Mouse (Mus musculus): ENCODE data around the gene Myoz1. TPM values are rescaled to one million over a fixed set of nuclear protein-coding genes. Genes with fewer than 3 reads are reported as not detected.

The Myoz1 gene
- polyA plus RNA-seq (2012; rRNA removed; ENCODE audit: low replicate concordance), result 0.13 and 386 TPM in 2 replicates

DNA sequence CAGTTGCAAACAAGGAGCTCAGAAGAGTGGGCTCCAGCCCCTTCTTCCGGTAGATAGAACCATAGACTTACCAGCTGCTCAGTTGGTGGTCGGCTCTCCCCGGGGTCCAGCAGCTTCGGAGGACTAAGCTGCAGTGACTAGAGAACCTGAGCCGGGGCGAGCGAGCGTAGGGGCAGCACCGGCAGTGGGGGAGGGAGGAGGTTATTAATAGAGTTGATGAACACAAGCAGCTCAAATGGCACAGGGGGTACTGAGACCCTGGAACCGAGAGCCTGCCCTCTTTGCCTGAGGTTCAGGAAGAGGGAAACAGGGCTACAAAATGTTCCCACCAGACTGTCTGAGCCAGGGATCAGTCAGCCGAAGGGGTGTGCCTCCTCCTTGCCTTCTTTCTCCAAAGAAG is at the start of gene Myoz1:
TSS of gene Myoz1 (minus strand) at position 180 of the 400 bp plus-strand sequence.

DNA sequence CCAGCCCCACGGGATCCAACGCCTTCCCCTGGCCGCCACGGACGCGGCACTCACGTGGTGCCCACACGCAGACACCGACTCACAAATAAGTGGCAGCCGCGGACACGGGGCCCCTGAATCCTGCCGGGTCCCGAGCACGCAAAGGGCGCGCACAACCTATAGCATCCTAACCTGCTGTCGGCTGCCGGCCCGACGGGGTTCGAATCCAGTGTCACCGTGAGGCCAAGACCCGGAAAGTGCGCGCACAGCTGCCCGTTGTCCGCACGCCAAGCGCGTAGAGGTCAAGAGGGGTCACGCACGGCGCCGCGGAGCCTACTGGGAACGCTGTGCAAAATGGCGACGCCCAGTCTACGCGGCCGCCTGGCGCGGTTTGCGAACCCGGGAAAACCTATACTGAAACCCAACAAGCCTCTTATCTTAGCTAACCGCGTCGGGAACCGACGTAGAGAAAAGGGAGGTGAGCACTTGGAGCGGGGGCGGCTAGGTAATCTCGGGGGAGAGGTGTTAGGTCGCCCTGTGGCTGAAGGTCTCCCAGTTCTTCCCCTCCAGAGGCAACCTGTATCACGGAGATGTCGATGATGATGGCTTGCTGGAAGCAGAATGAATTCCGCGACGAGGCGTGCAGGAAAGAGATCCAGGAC is 46.5 kb upstream of the Myoz1 start, which contains the start of gene Chchd1:
TSS of gene Chchd1 (plus strand) at position 266 of the 641 bp plus-strand sequence.

DNA sequence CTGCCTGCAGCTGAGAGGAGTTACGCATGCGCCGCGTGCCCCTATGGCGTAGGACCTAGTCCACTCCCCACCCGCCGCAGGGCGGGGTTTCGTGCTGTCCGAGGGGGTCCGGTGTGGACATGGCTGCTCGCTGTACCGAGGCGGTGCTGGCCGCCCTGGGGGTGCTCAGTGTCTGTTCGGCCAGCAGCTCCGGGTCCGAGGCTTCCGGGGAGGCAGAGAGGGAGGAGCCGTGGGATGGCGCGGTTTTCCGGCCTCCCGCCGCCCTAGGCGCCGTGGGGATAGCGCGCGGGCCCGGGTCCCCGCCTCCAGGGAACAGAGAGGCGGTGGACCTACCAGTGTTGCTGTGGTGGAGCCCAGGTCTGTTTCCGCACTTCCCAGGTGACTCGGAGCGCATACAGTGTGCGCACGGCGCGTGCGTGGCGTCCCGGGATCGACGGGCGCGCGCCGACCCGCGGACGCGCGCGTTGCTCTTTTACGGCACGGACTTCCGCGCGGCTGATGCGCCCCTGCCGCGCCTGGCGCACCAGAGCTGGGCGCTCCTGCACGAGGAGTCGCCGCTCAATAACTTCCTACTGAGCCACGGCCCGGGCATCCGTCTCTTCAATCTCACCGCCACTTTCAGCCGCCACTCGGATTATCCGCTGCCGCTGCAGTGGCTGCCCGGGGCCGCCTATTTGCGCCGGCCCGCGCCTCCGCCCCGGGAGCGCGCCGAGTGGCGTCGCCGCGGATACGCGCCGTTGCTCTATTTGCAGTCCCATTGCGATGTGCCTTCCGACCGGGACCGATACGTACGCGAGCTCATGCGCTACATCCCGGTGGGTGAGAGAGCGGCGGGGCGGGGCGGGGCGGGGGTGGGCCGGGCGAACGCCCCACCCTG is 38.8 kb upstream of the Myoz1 start, which contains the start of gene Fut11:
TSS of gene Fut11 (plus strand) at position 85 of the 877 bp plus-strand sequence.

DNA sequence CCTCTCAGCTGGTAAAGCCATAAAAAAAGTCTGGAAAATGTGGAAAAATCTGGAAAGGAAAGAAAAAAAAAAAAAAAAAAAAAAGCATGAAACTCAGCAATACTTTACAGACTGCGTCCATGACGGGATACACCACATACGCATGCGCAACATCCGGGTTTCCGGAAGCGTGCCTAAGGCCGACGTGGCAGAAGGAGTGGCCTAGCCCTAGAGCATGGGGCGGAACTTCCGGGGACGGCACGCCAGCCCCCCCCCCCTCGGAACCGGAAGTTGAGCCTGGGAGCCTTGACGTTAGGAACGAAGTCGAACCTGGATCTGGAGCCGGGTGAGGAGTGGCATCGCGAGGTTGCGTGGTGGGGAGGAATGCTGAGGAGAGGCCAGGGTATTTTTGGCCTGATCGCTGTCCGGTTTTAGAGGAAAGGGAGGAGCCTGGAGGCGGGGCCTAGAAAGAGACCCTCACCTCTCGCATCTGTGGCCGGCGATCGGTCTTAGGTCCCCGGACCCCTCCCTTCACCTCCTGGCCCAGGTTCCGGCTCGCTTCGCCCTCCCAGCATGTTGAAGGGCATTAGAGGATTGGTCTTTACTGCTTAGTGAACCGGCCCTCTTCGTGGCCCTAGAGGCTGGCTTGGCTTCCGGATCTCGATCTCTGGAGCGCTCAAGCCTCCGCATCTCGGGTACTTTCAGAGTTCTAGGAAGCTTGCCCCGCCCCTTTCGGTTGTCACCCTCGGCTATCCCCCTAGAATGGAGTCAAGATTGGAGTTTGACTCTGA is 17.9 kb upstream of the Myoz1 start, which contains the start of gene Sec24c:
TSS of gene Sec24c (plus strand) at position 245 of the 770 bp plus-strand sequence.

DNA sequence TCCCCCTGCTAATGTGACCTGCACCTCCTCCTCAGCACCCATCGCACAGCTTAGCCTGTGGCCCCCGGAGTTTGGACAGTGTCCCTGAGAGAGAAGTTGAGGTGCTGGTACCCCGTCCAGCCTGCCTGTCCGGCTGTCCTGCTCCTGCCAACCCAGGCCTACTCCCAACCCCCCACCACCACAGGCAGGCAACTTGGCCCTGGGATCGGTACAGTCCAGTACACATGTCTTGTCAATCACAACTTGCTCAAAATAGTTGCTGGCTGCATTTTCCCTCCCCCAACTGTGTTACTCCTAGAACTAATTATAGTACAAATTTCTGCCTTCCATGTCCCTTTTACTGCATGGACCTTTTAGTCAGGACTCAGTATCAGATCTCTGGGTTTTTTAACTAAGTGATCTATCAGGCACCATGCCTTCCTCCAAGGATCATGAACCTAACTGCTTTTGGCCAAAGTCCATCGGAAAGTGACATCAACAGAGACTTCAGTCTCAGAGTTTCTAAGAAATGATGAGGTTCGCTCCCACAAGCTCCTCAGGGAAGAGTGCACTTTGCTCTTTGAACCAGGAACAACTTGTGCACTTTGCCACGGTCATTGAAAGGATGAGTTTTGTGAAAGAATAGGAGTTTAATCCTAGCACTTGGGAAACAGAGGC is 11.9 kb upstream of the Myoz1 start, which contains the start of gene Synpo2l:
TSS of gene Synpo2l (minus strand) at position 201 of the 657 bp plus-strand sequence.

DNA sequence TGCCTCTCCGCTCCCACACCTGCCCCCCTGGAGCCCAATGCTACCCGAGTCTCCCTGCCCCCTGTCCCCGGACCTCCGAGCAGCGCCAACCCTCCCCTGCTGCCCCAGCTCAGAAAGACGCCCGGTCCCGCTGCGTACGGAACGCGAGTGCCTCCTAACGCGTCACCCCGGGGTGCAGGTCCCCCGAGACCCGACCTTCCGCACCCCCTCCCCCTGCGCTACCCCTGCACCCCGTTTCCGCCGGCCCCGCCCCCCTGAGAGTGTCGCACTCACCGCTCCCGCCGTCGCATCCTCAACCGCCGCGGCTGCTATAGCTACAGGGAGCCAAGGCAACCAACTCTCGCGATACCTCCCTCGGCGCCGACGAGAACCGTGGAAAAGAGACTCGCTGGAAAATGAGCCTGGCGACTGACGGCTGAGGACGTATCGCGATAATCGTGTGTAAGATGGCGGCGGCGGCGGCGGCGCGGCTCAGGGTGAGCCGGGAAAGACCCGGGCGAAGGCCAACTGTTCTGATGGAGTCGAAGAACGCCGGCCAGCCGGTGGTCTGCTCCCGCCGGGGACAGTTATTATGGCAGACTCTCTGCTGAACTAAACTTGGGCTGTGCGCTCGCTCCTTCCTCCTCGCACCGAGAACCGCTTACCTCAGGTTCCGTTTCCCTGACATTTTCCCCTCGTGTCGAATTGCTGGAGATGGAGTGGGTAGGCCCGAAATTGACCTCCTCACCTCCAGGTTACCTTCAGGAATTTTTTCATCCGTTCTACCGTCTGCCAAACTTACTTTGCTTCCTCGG is 15.5 kb downstream of the Myoz1 start, which contains the start of gene Usp54:
TSS of gene Usp54 (minus strand) at position 420 of the 794 bp plus-strand sequence.

Other genes starting within 250 kb of the Myoz1 start
- 0.09 TPM in 1 of 2 replicates, not detected in the other for gene Cfap70, start 204.3 kb downstream of the Myoz1 start, polyA plus RNA-seq (2012; rRNA removed; ENCODE audit: low replicate concordance)
- 87.8 and 94.9 TPM in 2 replicates for gene Anxa7, start 176.4 kb downstream of the Myoz1 start, polyA plus RNA-seq (2012; rRNA removed; ENCODE audit: low replicate concordance)
- gene Mss51, start 159.6 kb downstream of the Myoz1 start, polyA plus RNA-seq (2012; rRNA removed; ENCODE audit: low replicate concordance), result 0.31 and 1.4 TPM in 2 replicates
- 8.3 and 20.8 TPM in 2 replicates for gene Ppp3cb, start 110.0 kb downstream of the Myoz1 start, polyA plus RNA-seq (2012; rRNA removed; ENCODE audit: low replicate concordance)
- 3.4 and 7.4 TPM in 2 replicates for gene Usp54, start 15.5 kb downstream of the Myoz1 start, polyA plus RNA-seq (2012; rRNA removed; ENCODE audit: low replicate concordance)
- gene Synpo2l, start 11.8 kb upstream of the Myoz1 start, polyA plus RNA-seq (2012; rRNA removed; ENCODE audit: low replicate concordance), result 0.12 and 14.1 TPM in 2 replicates
- 267 and 287 TPM in 2 replicates for gene Sec24c, start 17.8 kb upstream of the Myoz1 start, polyA plus RNA-seq (2012; rRNA removed; ENCODE audit: low replicate concordance)
- 15.7 and 38.8 TPM in 2 replicates for gene Fut11, start 38.4 kb upstream of the Myoz1 start, polyA plus RNA-seq (2012; rRNA removed; ENCODE audit: low replicate concordance)
- gene Chchd1, start 46.5 kb upstream of the Myoz1 start, polyA plus RNA-seq (2012; rRNA removed; ENCODE audit: low replicate concordance), result 14.6 and 33.2 TPM in 2 replicates
- gene Zswim8, start 51.0 kb upstream of the Myoz1 start, polyA plus RNA-seq (2012; rRNA removed; ENCODE audit: low replicate concordance), result 245 and 268 TPM in 2 replicates
- 47.3 and 61.9 TPM in 2 replicates for gene Ndst2, start 78.0 kb upstream of the Myoz1 start, polyA plus RNA-seq (2012; rRNA removed; ENCODE audit: low replicate concordance)
- 30.5 and 40.0 TPM in 2 replicates for gene Camk2g, start 137.5 kb upstream of the Myoz1 start, polyA plus RNA-seq (2012; rRNA removed; ENCODE audit: low replicate concordance)
- 12.3 and 25.1 TPM in 2 replicates for gene Plau, start 180.1 kb upstream of the Myoz1 start, polyA plus RNA-seq (2012; rRNA removed; ENCODE audit: low replicate concordance)